Mouse (Mus musculus) heart, adult 11 months (tissue): ENCODE data around the gene Aig1.
"Not testable (repeated sequence)": the region's sequence is repeated elsewhere in the genome, so short reads cannot be mapped to it uniquely, and the experiment has no call there.

Source experiments
- DNase-seq: peaks from one replicate; pipeline ENCODE4 v3.0.0; 2022

Gene Aig1

GRCm38 (mm10) chr10:13868371-13869321 is at the start of gene Aig1:
Aig1 (minus strand) TSS chr10:13868980.
- peak; percentile 98 for DNase-seq

DNA sequence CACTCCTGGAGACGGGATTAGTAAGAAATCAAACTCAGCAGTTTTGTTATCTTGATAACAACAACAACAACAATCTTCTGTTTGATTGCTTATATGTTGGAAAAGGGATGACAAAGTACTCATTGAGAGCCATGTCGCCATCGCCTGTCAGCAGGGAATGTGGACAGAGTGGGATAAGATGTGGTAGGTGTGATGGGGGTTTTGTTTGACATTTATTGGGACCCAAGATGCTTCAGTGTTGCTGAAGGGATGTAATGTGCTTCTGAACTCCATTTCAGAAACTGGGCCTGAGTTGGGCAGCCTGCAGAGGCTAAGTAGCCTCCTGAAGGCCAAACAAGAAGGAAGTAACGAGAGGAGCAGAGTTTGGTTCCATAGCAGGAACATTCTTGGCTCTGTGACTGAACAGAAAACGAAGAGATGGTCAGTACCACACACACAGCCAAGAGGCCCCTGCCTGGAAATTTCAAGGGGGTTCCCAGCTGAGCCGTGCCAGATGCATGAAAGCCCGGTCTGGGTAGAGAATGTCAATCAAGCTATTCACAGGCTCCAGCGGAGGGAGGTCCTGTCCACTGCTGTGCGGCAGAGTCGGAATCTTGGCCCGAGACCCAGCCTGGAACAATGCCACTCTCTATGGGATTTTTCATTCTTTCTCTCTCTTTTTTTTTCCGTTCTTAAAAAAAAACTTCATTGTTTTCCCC is 48.0 kb upstream of the Aig1 start:
- DNase-seq = peak; percentile 88

- peak; percentile 74 for DNase-seq
Observed at GRCm38 (mm10) chr10:13915211-13915610, 46.4 kb upstream of the Aig1 start.

DNA sequence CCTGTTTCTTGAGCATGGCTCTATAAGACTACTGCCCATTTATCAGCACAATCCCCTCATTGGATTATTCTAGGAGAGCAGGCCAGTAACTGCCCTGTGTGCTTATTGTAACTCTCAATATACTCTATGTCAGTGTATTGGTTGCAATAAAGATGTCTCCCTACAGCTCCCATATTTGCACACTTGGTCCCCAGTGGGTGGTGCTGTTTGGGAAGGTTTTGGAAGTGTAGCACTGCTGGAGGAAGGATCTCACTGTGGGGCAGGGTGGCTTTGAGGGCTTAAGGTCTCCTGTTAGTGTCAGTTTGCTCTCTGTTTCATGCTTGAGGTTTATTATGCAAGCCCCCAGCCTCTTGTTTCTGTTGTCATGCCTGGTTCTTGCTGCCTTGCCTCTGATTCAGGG is 44.9 kb upstream of the Aig1 start:
- peak; percentile 90 for DNase-seq

- DNase-seq = peak; percentile 75
Observed at GRCm38 (mm10) chr10:13906261-13906741, 37.5 kb upstream of the Aig1 start.

GRCm38 (mm10) chr10:13905618-13906017 is 36.8 kb upstream of the Aig1 start:
- DNase-seq = peak; percentile 84

DNA sequence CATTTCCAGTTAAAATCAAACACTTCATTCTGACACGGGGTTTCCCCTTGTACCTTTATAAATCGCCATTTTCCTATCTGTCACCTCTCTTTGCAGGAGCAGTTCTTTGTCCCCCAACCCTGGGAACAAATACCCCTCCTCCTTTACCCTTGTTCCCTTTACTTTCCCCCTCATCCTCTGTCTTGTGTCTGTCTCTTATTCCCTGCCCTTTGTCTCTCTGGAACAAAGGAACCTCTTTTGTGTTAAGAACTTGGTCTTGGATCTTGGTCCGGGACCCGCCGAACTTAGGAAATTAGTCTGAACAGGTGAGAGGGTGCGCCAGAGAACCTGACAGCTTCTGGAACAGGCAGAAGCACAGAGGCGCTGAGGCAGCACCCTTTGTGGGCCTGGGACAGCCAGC is 24.0 kb upstream of the Aig1 start:
- DNase-seq = not testable (repeated sequence)

GRCm38 (mm10) chr10:13882975-13883875 is 14.4 kb upstream of the Aig1 start:
- peak; percentile 33 for DNase-seq

DNA sequence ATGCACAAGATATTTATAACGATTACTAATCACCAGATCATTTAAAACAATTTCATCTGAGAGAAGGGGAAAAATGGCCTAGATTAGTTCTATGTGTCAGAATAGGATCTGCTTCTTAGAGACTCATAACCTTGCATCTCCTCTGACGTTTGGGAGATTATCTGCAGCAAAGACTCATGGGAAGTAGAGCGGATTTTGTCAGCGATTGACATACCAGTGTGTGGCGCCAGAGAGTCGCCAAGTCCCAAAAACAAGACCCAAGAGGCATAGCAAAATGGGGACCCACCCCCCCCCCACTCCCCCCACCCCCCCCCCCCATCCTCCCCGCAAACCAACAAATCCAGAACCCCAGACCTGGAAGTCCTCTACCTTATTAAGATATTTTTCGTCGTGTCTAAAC is 13.7 kb upstream of the Aig1 start:
- peak; percentile 40 for DNase-seq

DNA sequence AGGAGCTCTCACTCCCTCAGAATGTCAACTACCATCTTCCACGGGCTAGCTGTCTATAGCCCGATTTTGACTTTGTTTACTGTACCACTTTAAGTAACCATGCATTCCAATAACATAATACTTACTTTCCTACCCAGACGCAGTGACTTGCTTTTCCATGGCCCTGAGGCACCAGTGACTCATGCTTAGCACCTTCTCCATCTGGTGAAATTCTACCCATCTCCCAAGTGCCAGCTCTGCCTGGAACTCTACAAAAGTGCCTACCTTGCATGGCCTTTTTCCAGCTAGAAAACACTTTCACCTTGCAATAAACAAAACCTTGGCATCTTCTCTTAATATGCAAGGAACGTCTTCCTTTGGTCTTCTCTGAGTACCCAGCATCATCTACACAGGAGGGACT is 9.9 kb upstream of the Aig1 start:
- DNase-seq = no peak

DNA sequence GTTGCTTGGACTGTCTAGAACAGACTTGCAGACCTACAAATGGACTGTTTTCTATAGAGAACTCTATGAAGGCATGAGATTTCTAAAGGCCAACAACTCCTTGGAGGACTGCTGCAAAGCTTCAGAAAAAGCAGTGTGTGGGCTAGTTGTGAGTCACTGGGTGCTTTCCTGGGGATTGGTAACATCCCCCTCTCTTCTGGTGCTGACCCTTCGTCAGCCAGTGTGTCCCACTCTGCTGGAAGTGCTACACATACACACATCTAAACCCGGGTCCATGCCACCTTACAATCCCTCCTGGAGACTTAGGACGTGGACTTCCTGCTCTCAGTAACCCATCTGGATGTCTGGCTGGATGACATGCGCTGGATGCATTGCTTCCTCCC is 6.2 kb upstream of the Aig1 start:
- DNase-seq = peak; percentile 73

DNA sequence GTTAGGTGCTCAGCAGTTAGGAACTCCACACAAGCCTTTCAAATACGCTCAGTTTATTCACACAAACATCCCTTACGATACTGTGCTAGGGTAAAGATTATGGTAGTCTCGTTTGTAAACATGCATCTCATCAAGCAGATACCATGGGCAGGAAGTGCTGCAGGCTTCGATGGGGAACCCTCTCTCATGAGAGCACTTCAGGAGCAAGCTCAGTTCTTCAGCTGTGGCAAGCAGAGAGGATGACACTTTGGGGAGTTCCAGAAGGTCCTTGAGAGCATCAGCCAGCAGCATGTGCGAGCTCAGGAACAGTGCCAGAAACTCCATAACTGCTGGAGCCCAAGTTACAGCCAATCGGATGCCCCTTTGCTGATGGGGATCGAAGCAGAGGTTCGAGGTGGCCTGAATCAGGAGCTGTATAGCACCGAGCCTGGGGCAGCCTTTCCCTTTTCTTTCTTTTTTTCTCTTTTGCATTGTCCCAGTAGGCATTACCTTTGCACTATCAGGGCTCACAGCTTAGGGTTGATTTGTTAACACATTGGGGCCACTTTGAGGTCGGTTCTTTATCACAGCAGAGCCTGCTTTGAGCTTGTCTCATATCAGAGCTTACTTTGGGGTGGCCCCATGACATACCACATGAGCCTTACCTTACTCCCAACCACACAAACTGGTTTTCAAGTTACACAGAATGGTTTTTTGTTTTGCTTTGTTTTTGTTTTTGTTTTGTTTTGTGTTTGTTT is 5.7 kb upstream of the Aig1 start:
- DNase-seq = peak; percentile 48

DNA sequence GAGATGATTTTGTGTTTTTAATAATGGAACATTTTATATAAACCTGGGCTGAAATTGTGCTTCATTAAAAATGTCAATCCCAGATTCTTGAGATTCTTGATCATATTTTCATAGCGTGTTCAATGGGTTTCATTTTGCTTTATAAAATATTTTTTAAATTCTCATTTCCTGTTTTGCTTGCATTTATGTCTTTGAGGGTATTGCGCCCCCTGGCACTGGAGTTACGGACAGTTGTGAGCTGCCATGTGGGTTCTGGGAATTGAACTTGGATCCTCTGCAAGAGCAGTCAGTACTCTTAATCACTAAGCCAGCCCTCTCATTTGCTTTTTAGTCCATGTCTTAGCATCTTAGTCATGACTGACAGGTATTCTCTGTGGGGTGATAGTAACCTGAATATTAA is 1.8 kb upstream of the Aig1 start:
- DNase-seq = no peak

- peak; percentile 90 for DNase-seq
Observed at GRCm38 (mm10) chr10:13869322-13870035, 699 bp upstream of the Aig1 start.

DNA sequence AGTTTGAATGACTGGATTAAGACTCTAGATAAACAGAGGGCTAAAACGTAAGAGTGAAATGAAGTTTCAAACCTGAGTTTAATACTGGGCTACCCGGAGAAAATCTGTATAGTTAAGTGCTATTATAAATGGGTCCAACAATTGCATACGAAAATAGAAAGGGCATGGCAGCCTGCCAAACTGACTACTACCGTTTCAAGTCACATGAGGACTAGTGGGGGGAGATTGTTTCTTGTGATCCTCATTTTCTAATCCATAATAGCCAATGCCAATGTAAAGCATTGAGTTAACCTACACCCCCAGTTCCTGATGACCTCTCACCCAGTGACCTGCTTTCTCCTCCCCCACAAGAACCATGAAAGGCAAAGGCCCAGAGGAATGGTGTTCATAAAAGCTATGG is 2.4 kb downstream of the Aig1 start:
- peak; percentile 93 for DNase-seq

- peak; percentile 87 for DNase-seq
Observed at GRCm38 (mm10) chr10:13861115-13861909, 7.5 kb downstream of the Aig1 start.

- no peak for DNase-seq
Observed at GRCm38 (mm10) chr10:13856438-13856837, 12.3 kb downstream of the Aig1 start.

DNA sequence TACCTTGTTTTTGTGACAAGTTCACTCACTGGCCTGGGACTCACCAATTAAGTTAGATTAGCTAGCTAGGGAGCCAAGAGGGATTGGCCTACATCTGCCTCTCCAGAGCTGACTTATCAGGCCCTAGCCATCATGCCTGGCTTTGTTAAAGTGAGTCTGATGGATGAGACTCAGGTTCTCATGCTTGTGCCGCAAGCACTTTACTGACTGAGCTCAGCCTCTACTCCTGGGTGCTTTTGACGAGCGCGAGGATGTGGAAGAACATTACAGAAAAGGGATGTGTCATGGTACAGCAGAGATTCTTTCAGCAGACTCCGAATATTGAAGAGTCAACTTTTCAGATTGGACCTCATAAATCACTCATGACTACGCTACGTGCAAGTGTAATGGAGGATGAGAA is 12.8 kb downstream of the Aig1 start:
- peak; percentile 54 for DNase-seq

- no peak for DNase-seq
Observed at GRCm38 (mm10) chr10:13855111-13855510, 13.7 kb downstream of the Aig1 start.

- no peak for DNase-seq
Observed at GRCm38 (mm10) chr10:13850071-13850470, 18.7 kb downstream of the Aig1 start.

DNA sequence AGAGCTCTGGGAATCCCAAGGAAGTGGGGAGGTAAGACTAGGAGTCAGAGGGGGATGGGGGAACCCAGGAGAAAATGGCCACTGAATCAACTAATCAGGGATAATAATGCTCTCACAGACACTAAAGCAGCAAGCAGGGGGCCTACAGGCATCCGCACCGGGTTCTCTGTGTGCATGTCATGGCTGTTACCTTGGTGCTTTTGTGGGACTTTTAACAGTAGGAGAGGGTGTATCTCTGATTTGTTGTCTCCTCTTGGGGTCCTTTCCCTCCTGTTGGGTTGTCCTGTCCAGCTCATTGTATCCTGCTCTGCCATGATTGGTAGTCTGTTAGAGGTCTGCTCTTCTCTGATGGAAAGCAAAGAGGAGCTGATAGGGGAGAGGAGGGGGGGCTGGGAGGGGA is 19.6 kb downstream of the Aig1 start:
- DNase-seq = peak; percentile 55
